Mouse (Mus musculus): ENCODE measurements around the gene Bod1l. TPM values are rescaled to one million over a fixed set of nuclear protein-coding genes. Genes with fewer than 3 reads are reported as not detected.

Gene Bod1l
- polyA plus RNA-seq, 1 experiment from 2014 or later: 21.0 TPM

DNA sequence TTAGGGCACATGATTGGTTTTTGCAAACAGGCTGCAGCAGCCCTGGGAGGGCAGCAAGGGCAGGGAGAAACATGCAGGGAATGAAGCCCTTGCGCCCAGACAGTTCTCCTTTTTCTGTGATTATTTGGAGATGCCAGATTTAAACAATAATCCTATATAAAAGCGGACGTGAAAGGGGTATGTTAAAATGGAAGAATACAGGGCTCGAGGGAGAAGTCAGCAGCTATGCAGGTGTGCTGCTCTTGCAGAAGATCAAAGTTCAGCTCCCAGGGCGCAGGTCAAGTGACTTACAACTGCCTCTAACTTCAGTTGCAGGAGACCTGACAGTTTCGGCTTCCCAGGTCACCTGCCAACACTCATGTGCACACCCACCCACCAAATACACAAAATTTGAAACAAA lies 31.6 kb downstream of the Bod1l start:
- no peak for DNase-seq (ENCODE audit: low spot score)
- WGBS: 82% methylated on average over 6 of the region's 6 CpGs
- no peak for ATAC-seq (replicated peaks; ENCODE audit: low FRiP score)
- H3K9me3 ChIP-seq (ENCODE audit: control insufficient read depth, low read length): no peaks in the 10 kb centered on the region
- peaks cover 18% of the 10 kb centered on the region for H3K36me3 ChIP-seq (ENCODE audit: control insufficient read depth, insufficient read depth, low read length)
- no peaks in the 10 kb centered on the region for H3K4me1 ChIP-seq (replicated peaks; ENCODE audit: control insufficient read depth, insufficient read depth, low read length)
- no peaks in the 10 kb centered on the region for H3K27me3 ChIP-seq (replicated peaks; ENCODE audit: control insufficient read depth, insufficient read depth, low read length)
- no peak overlapping the region for H3K4me3 ChIP-seq (ENCODE audit: low read depth, low read length)
- no peak overlapping the region for H3K4me2 ChIP-seq
- H3K9ac ChIP-seq (ENCODE audit: low read depth, low read length): no peak overlapping the region
- no peak overlapping the region for H3K27ac ChIP-seq (ENCODE audit: low read depth, low read length)

DNA sequence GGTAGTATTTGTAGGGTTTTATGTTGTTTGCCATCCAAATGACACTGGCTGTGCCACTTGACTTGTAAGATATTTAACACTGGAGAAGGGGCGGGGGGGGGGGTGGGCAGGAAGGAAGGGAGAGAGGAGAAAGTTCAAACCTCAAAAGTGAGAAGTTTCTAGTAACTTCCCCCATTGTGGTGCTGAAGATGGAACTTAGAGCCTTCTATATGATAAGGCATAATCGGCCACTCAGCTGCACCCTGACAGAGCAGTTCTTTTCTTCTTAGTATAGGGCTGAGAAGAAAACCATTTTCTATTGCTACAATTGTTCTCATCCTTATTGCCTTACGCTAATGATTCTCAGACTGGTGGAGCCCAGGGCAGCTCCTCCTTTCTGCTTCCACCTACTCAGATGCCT lies 32.8 kb downstream of the Bod1l start:
- no peak overlapping the region for H3K4me3 ChIP-seq (ENCODE audit: low read depth, low read length)
- no peak overlapping the region for H3K9ac ChIP-seq (ENCODE audit: low read depth, low read length)
- 0 out of 2 replicates have a peak, but pooled peaks cover under 1% of the 10 kb centered on the region for H3K4me1 ChIP-seq (replicated peaks; ENCODE audit: control insufficient read depth, insufficient read depth, low read length)
- 63% methylated on average over 3 of the region's 3 CpGs for WGBS
- no peak overlapping the region for H3K27ac ChIP-seq (ENCODE audit: low read depth, low read length)
- H3K4me2 ChIP-seq: no peak overlapping the region
- H3K36me3 ChIP-seq (ENCODE audit: control insufficient read depth, insufficient read depth, low read length): peaks cover 11% of the 10 kb centered on the region
- no peaks in the 10 kb centered on the region for H3K9me3 ChIP-seq (ENCODE audit: control insufficient read depth, low read length)
- DNase-seq (ENCODE audit: low spot score) (no peak), ATAC-seq (replicated peaks; ENCODE audit: low FRiP score) (no peak)
- no peaks in the 10 kb centered on the region for H3K27me3 ChIP-seq (replicated peaks; ENCODE audit: control insufficient read depth, insufficient read depth, low read length)

DNA sequence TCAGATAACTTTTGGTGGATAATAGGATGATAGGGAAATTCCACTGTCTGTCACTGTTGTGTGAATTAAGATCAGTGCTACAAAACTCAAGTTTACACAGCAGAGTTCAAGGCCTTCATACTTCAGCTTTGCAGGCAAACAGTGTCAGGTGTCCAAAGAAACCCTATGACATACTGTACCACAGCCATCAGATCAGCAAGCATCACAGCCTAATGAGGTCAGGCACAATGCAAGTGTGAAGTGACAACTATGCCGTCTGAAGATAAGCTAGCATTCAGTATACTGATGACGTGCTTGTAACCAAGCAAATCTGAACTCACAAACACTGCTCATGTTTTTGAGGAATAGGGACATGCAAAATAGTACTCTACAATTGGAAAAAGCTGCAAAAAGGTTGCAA lies 36.7 kb downstream of the Bod1l start:
- Histone ChIP-seq H3K27ac (ENCODE audit: low read depth, low read length) (no peak overlapping the region), H3K27me3 (replicated peaks; ENCODE audit: control insufficient read depth, insufficient read depth, low read length) (no peaks in the 10 kb centered on the region), H3K4me1 (replicated peaks; ENCODE audit: control insufficient read depth, insufficient read depth, low read length) (0 out of 2 replicates have a peak, but pooled peaks cover 3% of the 10 kb centered on the region), H3K4me2 (no peak overlapping the region), H3K4me3 (ENCODE audit: low read depth, low read length) (no peak overlapping the region), H3K9ac (ENCODE audit: low read depth, low read length) (no peak overlapping the region), H3K36me3 (ENCODE audit: control insufficient read depth, insufficient read depth, low read length) (peaks cover 10% of the 10 kb centered on the region), H3K9me3 (ENCODE audit: control insufficient read depth, low read length) (no peaks in the 10 kb centered on the region)
- ATAC-seq (replicated peaks; ENCODE audit: low FRiP score) (no peak), DNase-seq (ENCODE audit: low spot score) (no peak)
- 81% methylated on average over 2 of the region's 2 CpGs for WGBS

DNA sequence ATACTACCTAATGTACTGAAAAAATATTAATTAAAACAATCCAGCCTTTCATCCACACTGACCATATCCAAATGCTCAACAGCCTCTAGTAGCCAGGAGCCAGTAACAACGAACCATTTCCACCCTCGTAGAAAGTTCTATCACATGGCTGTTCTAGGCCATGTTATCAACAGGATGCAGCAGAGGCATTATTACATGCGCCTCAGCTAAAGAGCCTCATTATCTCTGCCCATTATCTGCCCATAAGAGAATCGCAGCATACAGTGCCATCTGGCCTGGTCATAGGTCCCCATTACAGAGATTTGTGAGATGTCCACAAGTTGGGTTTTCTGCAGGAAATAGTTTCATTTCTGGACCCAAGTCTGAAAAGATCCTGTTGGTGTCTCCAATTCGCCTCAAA lies 37.9 kb downstream of the Bod1l start:
- no peak overlapping the region for H3K4me3 ChIP-seq (ENCODE audit: low read depth, low read length)
- no peak overlapping the region for H3K27ac ChIP-seq (ENCODE audit: low read depth, low read length)
- H3K9me3 ChIP-seq (ENCODE audit: control insufficient read depth, low read length): no peaks in the 10 kb centered on the region
- 50% methylated on average over 5 of the region's 5 CpGs for WGBS
- ATAC-seq (replicated peaks; ENCODE audit: low FRiP score): peak; percentile 56
- no peak overlapping the region for H3K4me2 ChIP-seq
- no peaks in the 10 kb centered on the region for H3K27me3 ChIP-seq (replicated peaks; ENCODE audit: control insufficient read depth, insufficient read depth, low read length)
- H3K36me3 ChIP-seq (ENCODE audit: control insufficient read depth, insufficient read depth, low read length): peaks cover 10% of the 10 kb centered on the region
- no peak for DNase-seq (ENCODE audit: low spot score)
- H3K4me1 ChIP-seq (replicated peaks; ENCODE audit: control insufficient read depth, insufficient read depth, low read length): 0 out of 2 replicates have a peak, but pooled peaks cover 3% of the 10 kb centered on the region
- H3K9ac ChIP-seq (ENCODE audit: low read depth, low read length): no peak overlapping the region

DNA sequence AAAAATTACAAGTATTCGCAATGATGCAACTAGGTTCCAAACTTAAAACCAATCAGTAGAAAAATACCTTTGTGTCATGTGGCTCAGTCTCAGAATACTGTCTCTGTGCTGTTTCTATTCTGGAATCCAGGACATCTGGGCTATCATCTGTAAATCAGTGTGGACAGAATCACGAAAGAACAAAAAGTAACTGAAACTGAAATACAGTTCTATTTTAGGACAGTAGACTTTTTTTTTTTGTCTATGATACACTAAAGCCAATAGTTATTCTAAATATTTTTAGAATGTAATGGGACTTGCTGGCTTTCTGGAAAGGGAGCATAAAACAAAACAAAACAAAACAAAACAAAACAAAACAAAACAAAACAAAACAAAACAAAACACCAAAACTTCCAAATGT lies 39.0 kb downstream of the Bod1l start:
- H3K36me3 ChIP-seq (ENCODE audit: control insufficient read depth, insufficient read depth, low read length): peaks cover 12% of the 10 kb centered on the region
- H3K27me3 ChIP-seq (replicated peaks; ENCODE audit: control insufficient read depth, insufficient read depth, low read length): no peaks in the 10 kb centered on the region
- DNase-seq (ENCODE audit: low spot score) (no peak), ATAC-seq (replicated peaks; ENCODE audit: low FRiP score) (no peak)
- no peak overlapping the region for H3K4me2 ChIP-seq
- WGBS: 90% methylated on average over 2 of the region's 2 CpGs
- H3K9ac ChIP-seq (ENCODE audit: low read depth, low read length): no peak overlapping the region
- H3K4me1 ChIP-seq (replicated peaks; ENCODE audit: control insufficient read depth, insufficient read depth, low read length): 0 out of 2 replicates have a peak, but pooled peaks cover 3% of the 10 kb centered on the region
- no peak overlapping the region for H3K27ac ChIP-seq (ENCODE audit: low read depth, low read length)
- no peaks in the 10 kb centered on the region for H3K9me3 ChIP-seq (ENCODE audit: control insufficient read depth, low read length)
- H3K4me3 ChIP-seq (ENCODE audit: low read depth, low read length): no peak overlapping the region

DNA sequence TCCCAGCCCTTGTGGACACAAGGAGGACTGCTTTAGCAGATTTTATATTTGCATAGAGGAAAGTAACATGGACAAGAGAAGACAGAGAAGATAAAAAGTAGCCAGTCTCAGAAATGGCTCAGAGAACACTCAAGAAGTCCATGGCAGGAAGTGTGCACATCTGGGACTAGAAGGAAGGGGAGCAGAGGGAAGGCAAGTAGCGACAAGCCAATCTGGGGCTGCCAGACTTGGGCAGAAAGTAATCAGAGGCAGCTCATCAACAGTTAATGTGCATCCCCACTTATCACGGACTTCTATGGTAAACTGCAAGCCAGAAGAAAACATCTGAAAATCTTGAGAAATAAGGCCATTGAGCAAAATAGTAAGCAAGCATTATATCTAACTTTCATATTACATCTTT lies 39.5 kb downstream of the Bod1l start:
- no peak overlapping the region for H3K4me2 ChIP-seq
- H3K9ac ChIP-seq (ENCODE audit: low read depth, low read length): no peak overlapping the region
- H3K9me3 ChIP-seq (ENCODE audit: control insufficient read depth, low read length): no peaks in the 10 kb centered on the region
- no peak overlapping the region for H3K27ac ChIP-seq (ENCODE audit: low read depth, low read length)
- no peak overlapping the region for H3K4me3 ChIP-seq (ENCODE audit: low read depth, low read length)
- ATAC-seq (replicated peaks; ENCODE audit: low FRiP score) (no peak), DNase-seq (ENCODE audit: low spot score) (no peak)
- peaks cover 12% of the 10 kb centered on the region for H3K36me3 ChIP-seq (ENCODE audit: control insufficient read depth, insufficient read depth, low read length)
- WGBS: 62% methylated on average over 2 of the region's 2 CpGs
- 0 out of 2 replicates have a peak, but pooled peaks cover 3% of the 10 kb centered on the region for H3K4me1 ChIP-seq (replicated peaks; ENCODE audit: control insufficient read depth, insufficient read depth, low read length)
- H3K27me3 ChIP-seq (replicated peaks; ENCODE audit: control insufficient read depth, insufficient read depth, low read length): no peaks in the 10 kb centered on the region

DNA sequence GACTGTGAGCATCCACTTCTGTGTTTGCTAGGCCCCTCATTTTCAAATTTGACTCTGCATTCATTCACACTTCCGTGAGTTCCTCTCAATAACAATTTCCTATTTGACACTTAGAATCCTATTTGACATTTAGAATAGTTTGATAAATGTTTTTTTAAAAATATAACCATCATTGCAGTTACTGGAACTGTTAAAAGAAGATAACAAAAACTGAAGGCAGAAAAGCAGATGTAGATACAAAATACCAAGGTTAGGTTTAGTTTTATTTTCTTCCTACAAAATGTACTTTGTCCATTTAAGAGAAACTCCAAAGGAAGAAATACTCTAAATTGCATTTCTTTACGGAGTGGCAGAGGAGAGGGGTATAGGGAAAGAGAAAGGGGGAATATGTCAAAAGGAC lies 42.5 kb downstream of the Bod1l start:
- DNase-seq (ENCODE audit: low spot score): no peak
- ATAC-seq (replicated peaks; ENCODE audit: low FRiP score): no peak
- no peaks in the 10 kb centered on the region for H3K9me3 ChIP-seq (ENCODE audit: control insufficient read depth, low read length)
- 0 out of 2 replicates have a peak, but pooled peaks cover 3% of the 10 kb centered on the region for H3K4me1 ChIP-seq (replicated peaks; ENCODE audit: control insufficient read depth, insufficient read depth, low read length)
- 93% methylated on average over 2 of the region's 2 CpGs for WGBS
- no peaks in the 10 kb centered on the region for H3K27me3 ChIP-seq (replicated peaks; ENCODE audit: control insufficient read depth, insufficient read depth, low read length)
- no peak overlapping the region for H3K4me2 ChIP-seq
- H3K27ac ChIP-seq (ENCODE audit: low read depth, low read length): no peak overlapping the region
- no peak overlapping the region for H3K4me3 ChIP-seq (ENCODE audit: low read depth, low read length)
- H3K9ac ChIP-seq (ENCODE audit: low read depth, low read length): no peak overlapping the region
- H3K36me3 ChIP-seq (ENCODE audit: control insufficient read depth, insufficient read depth, low read length): peaks cover 17% of the 10 kb centered on the region

DNA sequence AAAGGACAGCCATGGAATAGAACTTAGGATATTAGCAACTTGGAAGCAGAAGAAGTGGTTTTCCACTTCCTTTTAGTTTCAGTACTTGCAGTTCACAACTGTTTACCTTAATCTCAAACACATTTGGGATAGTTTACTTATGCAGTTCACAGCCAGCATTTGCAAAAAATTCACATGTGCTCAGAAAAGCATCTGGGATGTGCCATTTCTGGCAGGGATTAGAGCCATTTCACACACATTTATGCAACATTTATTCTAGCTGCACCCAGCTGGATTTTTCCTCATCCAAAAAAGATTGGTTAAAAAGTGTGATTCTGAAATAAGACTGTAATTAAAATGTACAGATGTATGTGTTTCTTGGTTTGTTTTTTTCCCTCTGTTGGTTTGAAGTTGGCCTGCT lies 49.7 kb downstream of the Bod1l start:
- H3K9me3 ChIP-seq (ENCODE audit: control insufficient read depth, low read length): no peaks in the 10 kb centered on the region
- H3K4me2 ChIP-seq: no peak overlapping the region
- H3K36me3 ChIP-seq (ENCODE audit: control insufficient read depth, insufficient read depth, low read length): peaks cover 27% of the 10 kb centered on the region
- no peak for DNase-seq (ENCODE audit: low spot score)
- no peak for ATAC-seq (replicated peaks; ENCODE audit: low FRiP score)
- no peak overlapping the region for H3K4me3 ChIP-seq (ENCODE audit: low read depth, low read length)
- no peaks in the 10 kb centered on the region for H3K4me1 ChIP-seq (replicated peaks; ENCODE audit: control insufficient read depth, insufficient read depth, low read length)
- H3K27ac ChIP-seq (ENCODE audit: low read depth, low read length): no peak overlapping the region
- H3K9ac ChIP-seq (ENCODE audit: low read depth, low read length): no peak overlapping the region
- H3K27me3 ChIP-seq (replicated peaks; ENCODE audit: control insufficient read depth, insufficient read depth, low read length): no peaks in the 10 kb centered on the region

DNA sequence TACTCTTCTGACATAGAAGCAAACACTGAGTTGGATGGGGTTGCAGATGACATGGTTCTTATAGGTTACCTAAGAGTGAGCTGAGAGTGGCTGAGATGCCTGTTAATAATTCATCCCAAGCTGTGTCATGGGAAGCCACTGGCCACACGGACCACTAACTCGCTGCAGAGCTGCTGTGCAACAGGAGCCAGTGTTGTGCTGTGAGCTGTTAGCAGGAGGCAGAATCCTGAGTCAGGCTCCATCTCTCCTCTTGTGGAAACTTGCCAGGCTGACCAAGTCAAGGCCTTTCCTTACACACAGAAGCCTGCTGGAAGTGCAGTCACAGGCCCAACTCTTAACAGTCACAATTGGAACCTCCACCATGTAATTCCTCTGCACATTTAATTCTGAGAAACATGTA lies 53.6 kb downstream of the Bod1l start:
- 92% methylated on average over 2 of the region's 2 CpGs for WGBS
- no peak for DNase-seq (ENCODE audit: low spot score)
- Histone ChIP-seq H3K4me1 (replicated peaks; ENCODE audit: control insufficient read depth, insufficient read depth, low read length) (no peaks in the 10 kb centered on the region), H3K9ac (ENCODE audit: low read depth, low read length) (no peak overlapping the region), H3K4me3 (ENCODE audit: low read depth, low read length) (no peak overlapping the region), H3K9me3 (ENCODE audit: control insufficient read depth, low read length) (no peaks in the 10 kb centered on the region), H3K4me2 (no peak overlapping the region), H3K27ac (ENCODE audit: low read depth, low read length) (no peak overlapping the region), H3K36me3 (ENCODE audit: control insufficient read depth, insufficient read depth, low read length) (peaks cover 30% of the 10 kb centered on the region), H3K27me3 (replicated peaks; ENCODE audit: control insufficient read depth, insufficient read depth, low read length) (no peaks in the 10 kb centered on the region)
- no peak for ATAC-seq (replicated peaks; ENCODE audit: low FRiP score)
